Mouse (Mus musculus) hindbrain, postnatal 0 days (tissue): ENCODE measurements around the gene Hist1h2bj. TPM values are rescaled to one million over a fixed set of nuclear protein-coding genes. Genes with fewer than 3 reads are reported as not detected.
"Not testable (repeated sequence)": the region's sequence is repeated elsewhere in the genome, so short reads cannot be mapped to it uniquely, and the experiment has no call there.

Experiments
- ATAC-seq: fragments of 200-750 bp; cut with Nextera tagmentation; 2 replicates; pipeline ENCODE4 v1.8.0; 2017; ENCODE audit warnings: mild to moderate bottlenecking, moderate TSS enrichment, moderate library complexity
- DNase-seq: peaks from one replicate; pipeline ENCODE4 v3.0.0-alpha.2; 2015; ENCODE audit warnings: low spot score
- H3K27ac ChIP-seq: fragments of 300-500 bp; sonication (generic); 2 replicates; pipeline ENCODE4 v1.5.1; 2014; ENCODE audit warnings: mild to moderate bottlenecking
- H3K27me3 ChIP-seq: fragments of 300-500 bp; sonication (generic); 2 replicates; pipeline ENCODE4 v1.6.1; 2014; ENCODE audit warnings: low read length, mixed read lengths; ENCODE audit not compliant: insufficient read depth
- H3K36me3 ChIP-seq: fragments of 300-500 bp; sonication (generic); 2 replicates; pipeline ENCODE4 v1.6.1; 2014; ENCODE audit warnings: low read length, mixed read lengths; ENCODE audit not compliant: insufficient read depth
- H3K4me1 ChIP-seq: fragments of 300-500 bp; sonication (generic); 2 replicates; pipeline ENCODE4 v1.6.1; 2014; ENCODE audit warnings: antibody characterized with exemption, low read length, mixed read lengths; ENCODE audit not compliant: insufficient read depth
- H3K4me2 ChIP-seq: fragments of 300-500 bp; sonication (generic); 2 replicates; pipeline ENCODE4 v1.6.1; 2014; ENCODE audit warnings: low read depth, mild to moderate bottlenecking, low read length, moderate library complexity, mixed read lengths
- H3K4me3 ChIP-seq: fragments of 300-500 bp; sonication (generic); 2 replicates; pipeline ENCODE4 v1.5.1; 2014; ENCODE audit warnings: low read length
- H3K9ac ChIP-seq: fragments of 300-500 bp; sonication (generic); replicated peaks from 2 replicates; pipeline ENCODE4 v1.6.1; 2014; ENCODE audit warnings: mild to moderate bottlenecking, low read length, moderate library complexity, mixed read lengths
- H3K9me3 ChIP-seq: fragments of 300-500 bp; sonication (generic); 2 replicates; pipeline ENCODE4 v1.6.1; 2016; ENCODE audit warnings: low read length, mixed read lengths
- CTCF ChIP-seq: IDR thresholded peaks from 2 replicates; pipeline ENCODE4 v1.5.1; 2016; ENCODE audit warnings: antibody characterized with exemption, control low read depth, low read depth
- WGBS: fragments of 180-500 bp; shearing (Covaris S2); extraction: QIAGEN DNeasy Blood & Tissue Kit; methylation state at CpG from one replicate; pipeline ENCODE4 v1.1.7; 2014; 5-methylcytosine and 5-hydroxymethylcytosine counted together
- polyA plus RNA-seq: library from polyadenylated mRNA; unstranded; fragments of >200 nt; fragmentation: Nextera tagmentation; extraction: Ambion mirVana; gene quantifications from 2 replicates; pipeline ENCODE4 v1.2.1, GENCODE M21; 2015
- total RNA-seq: library from RNA; depleted of rRNA; stranded (reverse); fragments of >200 nt; gene quantifications from 2 replicates; pipeline ENCODE4 v1.2.3, GENCODE M21; 2014

Gene Hist1h2bj
- total and polyA plus RNA-seq, 2 experiments from 2014 or later, result 4.2 to 1,409 TPM

- DNase-seq, result no peak
- 2% methylated on average over 8 of the region's 14 CpGs for WGBS
- no peak for TF ChIP-seq CTCF
- peak overlapping the region; percentile 59 for H3K4me2 ChIP-seq
- peaks cover 6% of the 10 kb centered on the region; the same call in 1 of the 2 replicates for H3K4me1 ChIP-seq
- no peaks in the 10 kb centered on the region for H3K9me3 ChIP-seq
- ATAC-seq, result peak; percentile 2; the same call in 1 of the 2 replicates
- H3K27me3 ChIP-seq, result no peaks in the 10 kb centered on the region
- peak overlapping the region; percentile 38; the same call in 1 of the 2 replicates for H3K27ac ChIP-seq
- peak overlapping the region; percentile 37 for H3K4me3 ChIP-seq
- H3K36me3 ChIP-seq, result no peaks in the 10 kb centered on the region
- no peak overlapping the region; the same call in 1 of the 2 replicates for H3K9ac ChIP-seq
Observed at GRCm38 (mm10) chr13:22034443-22035266, 8.4 kb upstream of the Hist1h2bj start.

DNA sequence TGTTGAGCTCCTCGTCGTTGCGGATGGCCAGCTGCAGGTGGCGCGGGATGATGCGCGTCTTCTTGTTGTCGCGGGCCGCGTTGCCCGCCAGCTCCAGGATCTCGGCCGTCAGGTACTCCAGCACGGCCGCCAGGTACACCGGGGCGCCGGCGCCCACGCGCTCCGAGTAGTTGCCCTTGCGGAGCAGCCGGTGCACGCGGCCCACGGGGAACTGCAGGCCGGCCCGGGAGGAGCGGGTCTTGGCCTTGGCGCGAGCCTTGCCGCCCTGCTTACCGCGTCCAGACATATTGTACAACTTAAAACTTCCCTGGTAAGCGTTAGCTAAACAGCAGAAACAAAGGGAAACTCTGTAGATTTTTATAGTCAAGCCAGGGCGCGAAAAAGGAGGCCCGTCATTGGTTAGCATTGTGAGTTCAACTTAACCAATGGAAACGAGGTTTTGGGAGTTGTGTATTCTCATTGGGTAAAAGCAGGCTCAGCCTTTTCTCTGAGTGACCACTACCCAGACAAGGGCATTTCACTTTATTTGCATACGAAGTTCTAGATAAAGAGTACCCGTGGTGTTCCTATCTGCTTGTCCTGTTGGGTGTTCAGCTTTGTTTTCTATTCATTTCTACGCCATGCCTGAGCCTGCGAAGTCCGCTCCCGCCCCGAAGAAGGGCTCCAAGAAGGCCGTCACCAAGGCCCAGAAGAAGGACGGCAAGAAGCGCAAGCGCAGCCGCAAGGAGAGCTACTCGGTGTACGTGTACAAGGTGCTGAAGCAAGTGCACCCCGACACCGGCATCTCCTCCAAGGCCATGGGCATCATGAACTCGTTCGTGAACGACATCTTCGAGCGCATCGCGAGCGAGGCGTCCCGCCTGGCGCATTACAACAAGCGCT lies 7.5 kb upstream of the Hist1h2bj start, which contains the start of the genes Hist1h2ah and Hist1h2bk:
Gene Hist1h2ah, minus strand, starts transcription at position 302 of the 882 bp plus-strand sequence.
Gene Hist1h2bk, plus strand, starts transcription at position 604 of the 882 bp plus-strand sequence.
- not testable (repeated sequence) for H3K27me3 ChIP-seq
- ATAC-seq, result peak; percentile 98

DNA sequence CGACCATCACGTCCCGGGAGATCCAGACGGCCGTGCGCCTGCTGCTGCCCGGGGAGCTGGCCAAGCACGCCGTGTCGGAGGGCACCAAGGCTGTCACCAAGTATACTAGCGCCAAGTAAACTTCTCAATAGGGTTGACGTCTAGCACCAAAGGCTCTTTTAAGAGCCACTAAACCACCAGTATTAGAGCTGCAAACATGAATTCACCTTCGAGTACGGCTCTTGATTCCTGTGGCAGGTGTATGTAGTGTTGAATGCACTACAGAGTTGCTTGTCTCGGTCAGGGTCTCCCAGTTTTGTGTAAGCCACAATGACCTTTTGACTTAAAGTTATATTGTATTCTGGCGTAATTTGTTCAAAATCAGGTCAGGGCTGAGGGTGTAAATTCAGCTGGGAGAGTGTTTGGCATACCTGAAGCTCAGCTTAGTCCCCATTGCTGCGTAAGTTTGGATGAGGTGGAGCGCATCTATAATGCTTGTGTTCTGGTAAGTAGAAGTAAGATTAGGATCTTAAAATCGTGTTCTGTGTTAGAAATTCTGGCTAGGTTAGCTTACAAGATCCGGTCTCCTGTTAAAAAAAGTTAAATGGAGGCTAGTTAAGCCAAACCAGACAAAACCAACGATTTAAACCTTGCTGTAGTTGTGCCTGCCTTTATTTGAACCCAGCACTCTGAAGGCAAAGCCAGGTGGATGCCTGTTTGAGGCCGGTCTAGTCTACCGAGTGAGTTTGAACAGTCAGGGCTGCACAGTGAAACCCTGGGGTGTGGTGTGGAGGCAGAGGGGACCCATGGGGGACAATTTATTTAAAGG lies 6.7 kb upstream of the Hist1h2bj start:
- Histone ChIP-seq H3K4me2 (peak overlapping the region; percentile 59), H3K4me3 (peak overlapping the region; percentile 37), H3K4me1 (peaks cover 9% of the 10 kb centered on the region; the same call in 1 of the 2 replicates), H3K27ac (peak overlapping the region; percentile 60; the same call in 1 of the 2 replicates), H3K9me3 (no peaks in the 10 kb centered on the region), H3K36me3 (no peaks in the 10 kb centered on the region), H3K9ac (peak overlapping the region; percentile 33; the same call in 1 of the 2 replicates), H3K27me3 (no peaks in the 10 kb centered on the region)
- DNase-seq (no peak), ATAC-seq (no peak)
- 2% methylated on average over 18 of the region's 23 CpGs for WGBS
- TF ChIP-seq CTCF, result no peak

More for the DNA sequence above, 7.5 kb upstream of the Hist1h2bj start, which contains the start of the genes Hist1h2ah and Hist1h2bk:
- peak; percentile 96 for DNase-seq
- H3K9ac ChIP-seq, result peak within 1 kb of the TSS; percentile 33; the same call in 1 of the 2 replicates
- peak within 1 kb of the TSS; percentile 60; the same call in 1 of the 2 replicates for H3K27ac ChIP-seq
- H3K4me2 ChIP-seq, result peak within 1 kb of the TSS; percentile 59
- H3K9me3 ChIP-seq, H3K4me1 ChIP-seq, H3K36me3 ChIP-seq: not testable (repeated sequence)
- WGBS, result 1% methylated on average over 22 of the region's 69 CpGs
- peak within 1 kb of the TSS; percentile 37 for H3K4me3 ChIP-seq

GRCm38 (mm10) chr13:22036986-22037385 lies 6.0 kb upstream of the Hist1h2bj start:
- Histone ChIP-seq H3K9me3 (no peaks in the 10 kb centered on the region), H3K4me2 (no peak overlapping the region), H3K4me1 (peaks cover 13% of the 10 kb centered on the region; the same call in 1 of the 2 replicates), H3K27me3 (no peaks in the 10 kb centered on the region), H3K9ac (no peak overlapping the region), H3K27ac (no peak overlapping the region), H3K36me3 (no peaks in the 10 kb centered on the region), H3K4me3 (no peak overlapping the region)
- DNase-seq (no peak), ATAC-seq (no peak)
- no peak for TF ChIP-seq CTCF
- WGBS, result 54% methylated on average over 3 of the region's 3 CpGs

GRCm38 (mm10) chr13:22037415-22037814 lies 5.6 kb upstream of the Hist1h2bj start:
- ATAC-seq (no peak), DNase-seq (no peak)
- Histone ChIP-seq H3K9me3 (no peaks in the 10 kb centered on the region), H3K27me3 (no peaks in the 10 kb centered on the region), H3K36me3 (no peaks in the 10 kb centered on the region), H3K4me2 (no peak overlapping the region), H3K27ac (no peak overlapping the region), H3K4me3 (no peak overlapping the region), H3K4me1 (peaks cover 15% of the 10 kb centered on the region; the same call in 1 of the 2 replicates), H3K9ac (no peak overlapping the region)
- 88% methylated on average over 2 of the region's 2 CpGs for WGBS
- TF ChIP-seq CTCF, result no peak

DNA sequence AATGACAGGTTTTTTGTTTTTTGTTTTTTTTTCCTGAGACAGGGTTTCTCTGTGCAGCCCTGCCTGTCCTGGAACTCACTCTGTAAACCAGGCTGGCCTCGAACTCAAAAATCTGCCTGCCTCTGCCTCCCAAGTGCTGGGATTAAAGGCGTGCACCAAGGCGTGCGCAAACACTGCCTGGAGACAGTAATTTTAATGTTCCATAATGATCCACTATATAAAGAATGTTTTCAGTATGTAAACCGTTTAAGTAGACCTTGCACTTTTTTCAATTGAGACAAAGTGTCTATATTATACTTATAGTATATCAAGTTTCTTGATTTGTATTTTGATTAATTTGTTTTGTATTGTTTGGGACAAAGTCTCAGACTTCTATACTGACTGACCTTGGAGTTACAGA lies 3.6 kb upstream of the Hist1h2bj start:
- no peak for ATAC-seq
- Histone ChIP-seq H3K9ac (no peak overlapping the region), H3K27me3 (no peaks in the 10 kb centered on the region)

More for the DNA sequence above, 3.6 kb upstream of the Hist1h2bj start:
- no peak overlapping the region for H3K4me2 ChIP-seq
- H3K4me1 ChIP-seq, result peaks cover 15% of the 10 kb centered on the region; the same call in 1 of the 2 replicates
- 70% methylated on average over 5 of the region's 5 CpGs for WGBS
- no peak for TF ChIP-seq CTCF
- no peaks in the 10 kb centered on the region for H3K9me3 ChIP-seq
- H3K27ac ChIP-seq, result no peak overlapping the region
- DNase-seq, result no peak
- no peaks in the 10 kb centered on the region for H3K36me3 ChIP-seq
- no peak overlapping the region for H3K4me3 ChIP-seq
